Mouse (Mus musculus) embryonic stem cell, embryonic (primary cell): ENCODE measurements around the gene Odc1.
"Not testable (repeated sequence)": the region's sequence is repeated elsewhere in the genome, so short reads cannot be mapped to it uniquely, and the experiment has no call there.

Experiments
- CTCF ChIA-PET, 4 experiments: fragments of 300-600 bp in 2 of 4; fragments of 350-600 bp in 2 of 4; sonication (Branson Sonifier 250); formaldehyde crosslinking; loops; one replicate each; lab custom pipeline; 2022; ENCODE audit warnings: inconsistent platforms in 2 of 4; lab: Charles Lee
- POLR2A ChIA-PET, 4 experiments: fragments of 300-600 bp in 2 of 4; fragments of 350-600 bp in 2 of 4; sonication (Branson Sonifier 250); formaldehyde crosslinking; loops; one replicate each; lab custom pipeline; 2022; ENCODE audit warnings: antibody characterized with exemption in 4 of 4, inconsistent platforms in 1 of 4; lab: Charles Lee

The Odc1 gene

GRCm38 (mm10) chr12:17540040-17540552 is 4.5 kb upstream of the Odc1 start:
- ChIA-PET CTCF (interaction anchor here in 2 of 4 experiments (0.7 to 1.3 kb wide), 2 partner anchors 14 to 125 kb away, joined by 3 to 4 read pairs; no protein-coding TSS in a partner anchor), POLR2A (interaction anchor here (0.6 to 1.3 kb wide), 10 partner anchors 11 to 171 kb away, joined by 3 to 8 read pairs (median 4); no protein-coding TSS in a partner anchor)

GRCm38 (mm10) chr12:17545107-17545571 is 545 bp downstream of the Odc1 start:
- CTCF ChIA-PET = interaction anchor here in 3 of 4 experiments (0.8 to 2.5 kb wide), 5 partner anchors 9 to 174 kb away, joined by 3 to 10 read pairs (median 5); no protein-coding TSS in a partner anchor
- POLR2A ChIA-PET = interaction anchor here (0.6 to 6.6 kb wide), 90 partner anchors 8 to 675 kb away, joined by 3 to 85 read pairs (median 4); partner anchors contain the start of genes Hpcal1 (in 1 of the 4) and Pqlc3 (in 1 of the 4)

- ChIA-PET CTCF (interaction anchor here in 3 of 4 experiments (0.8 to 2.5 kb wide), 3 partner anchors 8 to 174 kb away, joined by 4 to 10 read pairs (median 8); no protein-coding TSS in a partner anchor), POLR2A (interaction anchor here in 3 of 4 experiments (0.6 to 6.6 kb wide), 59 partner anchors 8 to 675 kb away, joined by 3 to 85 read pairs (median 4); no protein-coding TSS in a partner anchor)
Measured at GRCm38 (mm10) chr12:17545884-17546283, 1.3 kb downstream of the Odc1 start.

GRCm38 (mm10) chr12:17547552-17547951 is 3.0 kb downstream of the Odc1 start:
- ChIA-PET POLR2A (interaction anchor here in 3 of 4 experiments (0.8 to 6.6 kb wide), 25 partner anchors 8 to 200 kb away, joined by 3 to 85 read pairs (median 3); no protein-coding TSS in a partner anchor), CTCF (interaction anchor here in 1 of 4 experiments (2.0 kb wide), 1 partner anchor 10 kb away, joined by 7 read pairs; no protein-coding TSS in a partner anchor)

GRCm38 (mm10) chr12:17548505-17548904 is 3.9 kb downstream of the Odc1 start:
- CTCF ChIA-PET = interaction anchor here in 3 of 4 experiments (0.5 to 2.0 kb wide), 4 partner anchors 9 to 33 kb away, joined by 3 to 7 read pairs (median 3); no protein-coding TSS in a partner anchor

GRCm38 (mm10) chr12:17549421-17549820 is 4.8 kb downstream of the Odc1 start:
- CTCF ChIA-PET = not testable (repeated sequence)
- POLR2A ChIA-PET = interaction anchor here in 1 of 4 experiments (0.6 to 2.8 kb wide), 5 partner anchors 18 to 160 kb away, joined by 3 to 7 read pairs (median 3); no protein-coding TSS in a partner anchor

More at GRCm38 (mm10) chr12:17548505-17548904, 3.9 kb downstream of the Odc1 start:
- POLR2A ChIA-PET = interaction anchor here in 3 of 4 experiments (0.6 to 2.8 kb wide), 14 partner anchors 8 to 189 kb away, joined by 3 to 11 read pairs (median 4); no protein-coding TSS in a partner anchor

DNA sequence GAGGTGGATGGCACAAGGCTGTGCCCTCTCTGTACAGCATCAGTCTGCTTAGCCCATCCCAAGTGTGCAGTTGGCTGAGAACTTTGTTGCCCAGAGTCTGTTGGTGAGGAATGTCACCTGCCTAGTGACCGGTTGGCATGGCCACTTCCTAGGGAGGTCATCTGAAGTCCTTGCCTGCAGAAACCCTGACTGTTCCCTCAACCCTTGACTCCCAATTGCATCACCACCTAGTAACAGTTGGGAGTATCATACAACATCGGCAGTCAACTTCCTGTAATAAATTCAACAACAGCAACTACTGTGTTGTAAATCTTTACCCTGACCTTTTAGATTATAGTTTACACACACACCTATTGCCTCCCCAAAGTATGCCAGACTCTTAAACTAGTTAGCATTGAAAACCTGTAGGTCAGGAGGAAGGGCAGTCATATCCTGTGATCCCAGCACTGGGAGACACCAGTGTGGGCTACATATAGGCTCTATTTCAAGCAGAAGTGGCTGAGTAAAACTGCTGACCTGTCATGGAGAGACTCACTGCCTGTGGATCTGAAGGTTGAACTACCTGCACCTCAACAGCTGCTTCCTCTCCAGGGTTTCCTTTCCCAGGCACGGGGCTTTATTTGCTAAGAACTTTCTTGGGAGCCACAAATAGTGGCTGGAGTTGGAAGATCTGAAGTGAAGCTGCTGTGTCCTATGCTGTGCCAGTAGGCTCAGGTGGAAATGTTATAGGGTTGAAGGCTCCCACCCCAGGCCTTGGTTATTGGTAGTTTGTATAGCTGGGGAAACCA is 6.8 kb downstream of the Odc1 start:
- ChIA-PET CTCF (interaction anchor here in 1 of 4 experiments (0.9 kb wide), 1 partner anchor 137 kb away, joined by 3 read pairs; no protein-coding TSS in a partner anchor), POLR2A (interaction anchor here in 3 of 4 experiments (0.7 to 7.3 kb wide), 9 partner anchors 7 to 420 kb away, joined by 3 to 85 read pairs (median 5); partner anchors contain the start of gene Odc1 (in 1 of the 3))

DNA sequence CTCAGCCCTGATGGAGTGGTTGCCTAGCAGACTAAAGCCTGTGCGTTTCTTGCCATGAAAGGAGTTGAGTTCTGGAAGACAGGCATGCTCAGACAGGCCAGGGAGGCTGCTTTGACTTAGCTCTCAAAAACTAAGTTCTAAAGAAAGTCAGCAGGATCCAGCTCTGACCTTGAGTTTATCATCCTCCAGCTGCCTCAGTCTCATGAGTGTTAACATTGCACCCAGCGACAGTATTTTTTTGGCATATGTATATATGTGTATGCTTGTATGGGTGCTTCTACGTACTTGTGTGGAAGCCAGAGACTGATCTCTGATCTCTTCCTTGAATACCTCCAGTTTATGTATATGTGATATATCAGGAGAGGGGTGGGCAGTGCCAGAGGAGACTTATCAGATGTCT is 7.8 kb downstream of the Odc1 start:
- ChIA-PET CTCF (interaction anchor here in 3 of 4 experiments (1.7 to 2.3 kb wide), 5 partner anchors 185 to 256 kb away, joined by 6 to 23 read pairs (median 19); no protein-coding TSS in a partner anchor), POLR2A (interaction anchor here (0.5 to 7.3 kb wide), 19 partner anchors 8 to 187 kb away, joined by 3 to 85 read pairs (median 5); partner anchors contain the start of gene Odc1 (in 2 of the 4))

DNA sequence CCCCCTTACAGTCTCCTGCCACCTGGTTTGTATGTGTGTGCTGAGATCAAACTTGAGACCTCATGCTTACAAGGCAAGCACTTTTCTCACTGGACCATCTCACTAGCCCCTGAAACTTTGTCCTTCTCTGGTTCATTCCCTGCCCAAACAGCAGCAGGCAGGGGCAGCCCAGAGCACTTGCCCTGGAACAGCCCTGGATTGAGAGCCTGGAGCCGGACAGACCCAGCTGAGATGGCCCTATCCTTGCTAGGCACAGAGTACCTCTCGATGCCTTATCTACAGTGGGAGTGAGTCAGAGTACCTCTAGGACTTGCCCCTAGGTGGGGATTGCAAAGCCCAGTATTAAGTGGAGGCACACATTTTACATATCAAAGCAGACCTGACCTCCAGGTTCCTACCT is 8.4 kb downstream of the Odc1 start:
- POLR2A ChIA-PET = interaction anchor here (0.5 to 7.3 kb wide), 24 partner anchors 8 to 188 kb away, joined by 3 to 85 read pairs (median 4); partner anchors contain the start of gene Odc1 (in 3 of the 4)
- CTCF ChIA-PET = interaction anchor here in 3 of 4 experiments (1.1 to 2.3 kb wide), 11 partner anchors 8 to 256 kb away, joined by 3 to 23 read pairs (median 6); partner anchors contain the start of gene Odc1 (in 1 of the 3)

GRCm38 (mm10) chr12:17553627-17554026 is 9.0 kb downstream of the Odc1 start:
- ChIA-PET CTCF (interaction anchor here (0.5 to 2.3 kb wide), 36 partner anchors 9 to 338 kb away, joined by 3 to 23 read pairs (median 4); partner anchors contain the start of gene Odc1 (in 2 of the 4)), POLR2A (interaction anchor here (0.6 to 7.3 kb wide), 49 partner anchors 9 to 350 kb away, joined by 3 to 85 read pairs (median 4); partner anchors contain the start of gene Odc1 (in 4 of the 4))

DNA sequence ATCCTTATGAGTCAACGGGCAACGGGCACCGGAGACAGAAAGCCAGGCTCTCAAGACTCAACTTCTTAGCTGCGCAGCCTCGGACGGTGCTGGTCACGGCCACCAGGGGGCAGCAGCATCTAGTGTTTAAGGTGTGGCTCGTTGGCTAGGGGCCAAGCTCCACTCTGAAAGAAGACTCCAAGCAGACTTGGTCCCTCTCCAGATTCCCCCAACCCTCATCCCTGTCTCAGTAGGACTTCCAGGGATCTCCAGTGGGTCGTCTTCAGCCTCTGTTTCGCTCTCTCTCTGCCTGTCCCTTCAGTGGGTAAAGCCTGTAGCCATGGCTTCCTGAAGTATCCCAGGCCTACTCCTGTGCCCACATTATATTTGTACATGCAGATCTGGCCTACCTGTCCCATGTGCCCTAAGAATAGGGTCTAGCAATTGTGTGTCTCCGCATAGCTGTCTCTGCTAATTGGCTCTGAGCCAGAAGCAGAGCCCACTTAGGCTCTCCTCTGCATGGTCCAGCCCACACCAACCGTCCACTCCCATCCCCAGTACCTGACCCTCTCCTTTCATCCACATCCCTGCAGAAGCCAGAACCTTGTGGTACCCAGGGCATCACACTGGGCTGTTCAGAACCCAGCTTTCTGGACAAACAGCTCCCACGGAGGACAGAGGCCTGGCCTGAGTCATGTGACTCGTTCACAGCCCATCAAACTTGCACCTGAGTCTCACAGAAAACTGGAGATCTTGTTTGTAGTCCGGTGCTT is 9.8 kb downstream of the Odc1 start:
- CTCF ChIA-PET = interaction anchor here (0.5 to 2.3 kb wide), 42 partner anchors 9 to 337 kb away, joined by 3 to 23 read pairs (median 4); partner anchors contain the start of gene Odc1 (in 2 of the 4)
- POLR2A ChIA-PET = interaction anchor here (0.6 to 7.3 kb wide), 42 partner anchors 9 to 254 kb away, joined by 3 to 85 read pairs (median 4); partner anchors contain the start of gene Odc1 (in 4 of the 4)

- ChIA-PET POLR2A (interaction anchor here (0.6 to 7.3 kb wide), 74 partner anchors 9 to 318 kb away, joined by 3 to 85 read pairs (median 4); partner anchors contain the start of genes Odc1 (in 3 of the 4) and Hpcal1 (in 2 of the 4)), CTCF (interaction anchor here (0.5 to 2.6 kb wide), 81 partner anchors 8 to 648 kb away, joined by 3 to 22 read pairs (median 4); partner anchors contain the start of genes 2410004P03Rik (in 1 of the 4), Hpcal1 (in 1 of the 4) and Odc1 (in 1 of the 4))
Measured at GRCm38 (mm10) chr12:17556430-17557343, 12.1 kb downstream of the Odc1 start.

DNA sequence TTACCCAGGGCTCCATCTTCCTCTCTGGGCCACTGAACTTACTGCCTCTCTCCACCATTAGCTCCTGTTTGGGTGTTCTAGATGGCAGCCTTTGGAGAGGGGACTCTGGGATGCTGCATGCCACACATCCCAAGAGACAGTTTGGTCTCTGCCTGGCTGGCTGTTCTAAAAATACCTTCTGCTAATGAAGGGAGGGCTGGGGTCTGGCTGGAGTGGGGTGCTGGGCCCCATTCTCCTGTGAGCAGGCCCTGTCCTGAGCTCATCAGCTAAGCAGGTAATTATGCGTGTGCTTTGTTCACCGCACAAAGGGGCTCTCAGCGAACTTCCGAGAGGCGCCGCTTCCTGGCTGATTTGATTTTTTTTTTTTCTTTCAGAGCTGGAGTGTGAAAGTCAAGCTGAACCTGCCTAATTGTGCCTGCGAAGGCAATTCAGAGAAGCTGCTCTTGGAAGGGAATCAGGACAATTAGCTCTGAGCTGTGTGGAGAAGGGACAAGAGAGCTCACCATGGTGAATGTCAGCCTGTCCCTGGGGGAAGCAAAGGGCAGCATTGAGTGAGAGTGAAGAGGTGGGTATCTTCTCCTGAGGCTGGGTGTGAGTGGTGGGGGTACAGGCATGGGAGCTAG is 12.9 kb downstream of the Odc1 start:
- CTCF ChIA-PET = interaction anchor here (0.5 to 2.6 kb wide), 83 partner anchors 9 to 648 kb away, joined by 3 to 22 read pairs (median 4); partner anchors contain the start of genes 2410004P03Rik (in 1 of the 4), Hpcal1 (in 1 of the 4) and Odc1 (in 1 of the 4)
- POLR2A ChIA-PET = interaction anchor here (0.6 to 7.3 kb wide), 78 partner anchors 9 to 444 kb away, joined by 3 to 85 read pairs (median 4); partner anchors contain the start of genes Odc1 (in 3 of the 4) and Hpcal1 (in 1 of the 4)

DNA sequence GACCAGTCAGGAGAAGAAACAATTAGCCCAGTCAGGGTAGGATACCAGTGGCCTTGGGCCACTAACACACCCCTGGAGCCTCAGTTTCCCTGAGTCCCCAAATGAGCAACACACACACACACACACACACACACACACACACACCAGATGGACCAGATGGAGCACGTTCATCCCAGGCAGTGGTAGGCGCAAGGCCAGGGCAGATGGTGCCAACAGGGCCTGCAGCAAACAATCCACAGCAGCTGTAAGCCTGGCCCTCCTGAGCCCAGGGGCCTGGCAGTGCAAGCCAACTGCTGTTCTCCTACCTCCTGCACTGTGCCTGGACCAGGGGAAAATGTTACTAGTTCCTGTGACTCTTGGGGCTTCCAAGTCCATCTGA is 13.4 kb downstream of the Odc1 start:
- POLR2A ChIA-PET = interaction anchor here in 3 of 4 experiments (0.6 to 7.3 kb wide), 42 partner anchors 8 to 445 kb away, joined by 3 to 85 read pairs (median 6); partner anchors contain the start of genes Odc1 (in 3 of the 3) and Hpcal1 (in 1 of the 3)
- CTCF ChIA-PET = interaction anchor here (0.6 to 2.6 kb wide), 29 partner anchors 8 to 547 kb away, joined by 3 to 22 read pairs (median 5); partner anchors contain the start of genes Hpcal1 (in 1 of the 4) and Odc1 (in 1 of the 4)
